Mouse (Mus musculus) adrenal gland, adult 8-10 months (tissue): ENCODE measurements around the gene Pgpep1. TPM values are rescaled to one million over a fixed set of nuclear protein-coding genes. Genes with fewer than 3 reads are reported as not detected.

ENCODE experiments used
- DNase-seq: peaks from one replicate; pipeline ENCODE4 v3.0.0; 2022
- total RNA-seq, 4 experiments: library from RNA; stranded (reverse); gene quantifications; 2 replicates each; pipeline ENCODE4 v1.2.4; 2022

Gene Pgpep1
- total RNA-seq, 4 experiments from 2014 or later, result 129 to 163 (median 131) TPM

- no peak for DNase-seq
Observed at GRCm38 (mm10) chr8:70689892-70690390, 29.8 kb upstream of the Pgpep1 start.

GRCm38 (mm10) chr8:70688136-70688535, 27.9 kb upstream of the Pgpep1 start:
- DNase-seq, result no peak

DNA sequence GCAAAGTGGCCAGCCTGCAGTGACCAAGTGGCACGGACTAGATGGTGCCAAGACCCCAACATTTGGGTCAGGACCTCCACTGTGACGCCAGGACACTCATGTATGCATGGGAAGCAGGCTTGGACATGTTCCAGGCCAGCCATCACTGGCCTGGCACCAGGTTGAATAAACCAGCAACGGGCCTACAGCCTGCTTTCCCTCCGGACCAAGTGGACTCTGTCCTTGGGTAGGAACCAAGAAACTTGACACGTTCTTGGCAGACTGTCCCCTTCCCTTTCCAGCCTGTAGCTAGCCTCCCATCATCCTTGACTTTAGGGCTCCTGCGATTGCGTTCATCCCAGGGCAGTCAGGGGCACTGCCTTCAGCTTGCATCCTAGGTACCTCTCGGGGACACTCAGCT, 27.4 kb upstream of the Pgpep1 start:
- peak; percentile 91 for DNase-seq

- no peak for DNase-seq
Observed at GRCm38 (mm10) chr8:70684291-70684690, 24.1 kb upstream of the Pgpep1 start.

- DNase-seq, result no peak
Observed at GRCm38 (mm10) chr8:70682692-70683091, 22.5 kb upstream of the Pgpep1 start.

DNA sequence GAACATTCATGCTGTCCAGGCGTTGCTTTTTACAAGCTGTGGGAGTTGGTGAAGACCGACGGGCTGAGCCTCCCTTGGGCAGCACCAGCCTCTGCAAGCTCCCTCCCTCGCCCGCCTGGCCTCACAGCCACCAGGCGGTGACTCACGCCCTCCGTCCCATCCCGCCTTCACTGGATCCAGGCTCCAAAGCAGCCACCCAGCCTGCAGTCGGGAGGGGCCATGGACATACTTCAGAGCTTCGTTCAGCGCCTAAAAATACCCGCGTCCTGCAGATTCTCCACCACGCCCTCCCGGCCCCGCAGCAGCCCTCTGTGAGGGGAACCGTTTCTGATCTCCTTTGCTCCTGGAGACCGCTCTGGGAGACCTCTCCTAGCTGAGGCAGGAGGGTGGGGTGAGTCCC, 22.0 kb upstream of the Pgpep1 start:
- peak; percentile 87 for DNase-seq

DNA sequence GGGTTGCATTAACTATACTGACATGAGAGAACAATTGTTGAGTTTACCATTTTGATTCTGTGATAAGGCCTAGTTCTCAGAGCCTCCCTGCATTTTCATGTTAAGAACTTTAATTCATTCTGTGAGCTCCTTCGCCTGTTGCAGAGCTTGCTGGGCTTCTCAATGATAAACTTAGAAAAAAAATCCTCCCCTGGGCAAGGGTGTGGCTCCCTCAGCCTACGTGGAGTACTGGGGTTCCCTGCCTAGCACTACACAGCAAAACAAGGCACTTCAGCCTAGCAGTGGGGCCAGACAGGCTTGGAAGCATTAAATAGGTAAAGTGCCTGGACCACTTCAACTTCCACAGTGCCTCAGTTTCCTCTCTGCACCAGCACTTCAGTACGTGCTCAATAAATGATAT, 21.2 kb upstream of the Pgpep1 start:
- no peak for DNase-seq

- no peak for DNase-seq
Observed at GRCm38 (mm10) chr8:70680039-70680438, 19.9 kb upstream of the Pgpep1 start.

DNA sequence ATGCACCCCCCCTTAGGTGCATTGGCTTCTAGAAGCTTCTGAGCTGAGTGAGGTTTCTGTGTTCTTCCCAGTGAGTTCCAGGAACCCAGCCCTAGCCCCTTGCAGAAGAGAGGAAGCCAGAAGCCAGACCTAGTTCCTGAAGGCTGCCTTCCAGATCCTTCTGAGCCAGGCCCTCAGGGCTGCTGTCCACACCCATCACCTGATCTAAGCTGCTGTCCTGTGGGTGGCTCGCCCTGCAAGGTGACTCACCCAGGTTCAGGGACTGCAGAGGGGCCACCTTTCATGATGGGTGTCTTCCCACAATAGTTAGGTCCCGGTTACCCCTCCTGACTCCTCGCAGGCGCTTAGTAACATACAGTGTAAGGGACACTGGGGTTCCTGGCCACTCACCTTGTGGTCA, 19.2 kb upstream of the Pgpep1 start:
- no peak for DNase-seq

DNA sequence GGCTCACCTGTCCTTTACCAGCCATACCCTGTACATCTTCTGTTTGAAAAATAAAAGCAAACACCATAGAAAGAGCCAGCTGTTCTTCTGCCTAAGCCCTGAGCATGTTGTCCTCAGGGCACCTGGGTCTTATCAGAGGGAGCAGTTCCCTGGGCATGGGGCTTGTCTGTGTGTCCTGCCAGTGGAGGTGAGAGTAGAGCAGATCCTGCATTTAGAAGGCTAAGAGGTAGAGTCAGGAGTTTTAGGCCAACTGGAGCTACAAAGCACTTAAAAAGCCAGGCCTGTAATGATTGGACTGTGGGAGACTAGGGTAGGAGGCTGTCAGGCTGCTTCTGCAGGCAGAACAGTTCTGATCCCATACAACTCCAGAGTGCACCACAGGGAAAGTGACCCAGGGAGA, 18.5 kb upstream of the Pgpep1 start:
- DNase-seq, result no peak

- no peak for DNase-seq
Observed at GRCm38 (mm10) chr8:70677451-70678080, 17.4 kb upstream of the Pgpep1 start.

GRCm38 (mm10) chr8:70675336-70675735, 15.1 kb upstream of the Pgpep1 start:
- no peak for DNase-seq

DNA sequence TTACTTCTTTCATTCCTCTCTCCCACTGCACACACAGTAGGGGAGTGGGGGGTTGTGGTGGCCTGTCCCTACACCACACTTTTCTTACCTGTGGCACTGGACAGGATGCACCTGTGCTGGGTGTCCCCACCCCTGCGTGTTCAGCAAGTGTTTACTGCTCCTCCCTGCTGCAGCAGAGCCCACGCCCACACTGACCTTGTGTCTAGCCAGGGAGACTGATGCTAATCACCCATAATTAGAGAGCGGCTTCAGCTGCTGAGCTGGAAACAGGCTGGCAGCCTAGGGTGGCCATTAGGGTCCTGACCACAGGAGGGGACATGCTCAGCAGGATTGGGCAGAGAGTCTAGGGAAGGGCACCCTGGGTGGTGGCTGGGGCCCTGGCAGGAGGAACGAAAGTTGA, 14.5 kb upstream of the Pgpep1 start:
- DNase-seq, result no peak

- no peak for DNase-seq
Observed at GRCm38 (mm10) chr8:70674109-70674508, 13.9 kb upstream of the Pgpep1 start.

DNA sequence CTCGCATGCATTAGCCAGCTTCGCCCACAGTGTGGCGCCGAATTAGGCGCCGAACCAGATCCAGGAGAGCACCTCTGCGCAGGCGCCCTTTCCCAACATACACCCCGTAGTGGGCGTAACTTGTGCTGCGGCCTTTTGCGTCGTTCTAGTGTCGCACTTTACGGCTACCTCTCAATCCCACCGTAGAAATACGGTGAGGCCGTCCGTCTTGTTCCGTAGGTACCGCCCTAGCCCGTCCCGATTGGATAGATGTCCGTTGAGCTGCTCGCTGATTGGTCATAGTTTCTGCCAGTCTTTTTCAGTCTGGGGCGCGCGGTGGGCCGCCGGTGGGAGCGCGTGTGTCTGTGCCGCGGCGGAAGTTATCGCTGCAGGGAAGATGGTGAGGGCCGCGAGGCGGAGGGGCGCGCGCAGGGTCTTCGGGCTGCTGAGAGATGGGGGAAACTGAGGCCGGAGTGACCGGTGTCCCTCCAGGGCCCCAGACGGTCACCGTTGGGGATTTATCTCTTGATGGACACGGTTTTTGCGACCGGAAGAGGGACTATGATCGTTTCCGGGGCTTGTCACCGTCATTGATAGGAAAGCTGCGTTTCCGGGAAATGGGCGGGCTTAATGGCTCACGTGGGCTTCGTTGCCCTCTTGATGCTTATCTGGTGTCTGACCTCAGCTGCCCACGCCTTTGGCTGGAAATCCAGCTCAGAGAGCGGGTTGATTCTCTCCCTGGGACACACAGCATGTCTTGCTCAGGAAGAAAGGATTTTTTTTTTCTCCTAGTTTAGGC, 13.1 kb upstream of the Pgpep1 start, which contains the start of gene Lsm4:
Lsm4 (plus strand) TSS at position 170 of the 778 bp plus-strand sequence.
- peak; percentile 97 for DNase-seq

DNA sequence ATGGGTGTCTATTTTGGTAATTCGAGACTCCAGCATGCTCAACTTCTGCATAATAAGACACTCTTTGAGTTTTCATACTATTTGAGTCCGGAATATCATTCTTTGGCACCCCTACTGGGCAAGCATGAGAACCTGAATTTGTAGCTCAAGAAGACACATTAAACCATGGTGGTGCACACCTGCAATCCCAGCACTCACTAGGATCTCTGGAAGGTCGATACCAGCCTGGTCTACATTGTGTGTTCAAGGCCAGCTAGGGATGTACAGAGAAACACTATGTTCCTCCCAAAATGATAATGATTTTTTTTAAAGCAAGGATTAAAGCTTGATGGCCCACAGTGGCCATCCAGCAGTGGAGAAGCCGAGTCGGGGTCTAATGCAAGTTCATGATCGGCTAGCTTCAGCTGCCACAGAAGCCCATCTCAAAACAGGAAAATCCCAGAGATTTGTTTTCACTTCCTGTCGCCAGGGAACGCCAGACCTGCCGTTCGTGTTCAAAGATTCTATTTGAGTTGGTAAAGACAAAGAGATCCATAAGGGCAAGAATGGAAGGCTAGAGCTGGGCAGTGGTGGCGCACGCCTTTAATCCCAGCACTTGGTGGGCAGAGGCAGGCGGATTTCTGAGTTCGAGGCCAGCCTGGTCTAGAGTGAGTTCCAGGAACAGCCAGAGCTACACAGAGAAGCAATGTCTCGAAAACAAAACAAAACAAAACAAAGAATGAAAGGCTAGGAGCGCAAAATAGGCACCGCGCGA, 12.3 kb upstream of the Pgpep1 start:
- no peak for DNase-seq

- DNase-seq, result no peak
Observed at GRCm38 (mm10) chr8:70671615-70672324, 11.6 kb upstream of the Pgpep1 start.

GRCm38 (mm10) chr8:70667071-70667470, 6.9 kb upstream of the Pgpep1 start:
- no peak for DNase-seq

- DNase-seq, result no peak
Observed at GRCm38 (mm10) chr8:70665599-70665998, 5.4 kb upstream of the Pgpep1 start.

DNA sequence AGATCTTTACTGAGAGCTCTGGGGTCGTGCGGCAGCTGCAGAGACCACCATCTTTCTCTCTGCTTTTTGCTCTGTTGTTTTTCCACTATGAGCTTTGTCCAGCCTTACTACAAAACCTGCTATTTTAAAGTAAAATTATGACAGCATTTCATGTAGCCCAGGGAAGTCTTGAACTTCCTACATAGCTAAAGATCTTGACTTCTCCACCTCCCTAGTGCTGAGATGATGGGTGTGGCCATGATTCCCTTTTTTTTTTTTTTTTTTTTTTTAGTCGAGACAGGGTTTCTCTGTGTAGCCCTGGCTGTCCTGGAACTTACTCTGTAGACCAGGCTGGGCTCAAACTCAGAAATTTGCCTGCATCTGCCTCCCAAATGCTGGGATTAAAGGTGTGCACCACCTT, 4.4 kb upstream of the Pgpep1 start:
- no peak for DNase-seq

- DNase-seq, result no peak
Observed at GRCm38 (mm10) chr8:70663691-70664090, 3.5 kb upstream of the Pgpep1 start.

DNA sequence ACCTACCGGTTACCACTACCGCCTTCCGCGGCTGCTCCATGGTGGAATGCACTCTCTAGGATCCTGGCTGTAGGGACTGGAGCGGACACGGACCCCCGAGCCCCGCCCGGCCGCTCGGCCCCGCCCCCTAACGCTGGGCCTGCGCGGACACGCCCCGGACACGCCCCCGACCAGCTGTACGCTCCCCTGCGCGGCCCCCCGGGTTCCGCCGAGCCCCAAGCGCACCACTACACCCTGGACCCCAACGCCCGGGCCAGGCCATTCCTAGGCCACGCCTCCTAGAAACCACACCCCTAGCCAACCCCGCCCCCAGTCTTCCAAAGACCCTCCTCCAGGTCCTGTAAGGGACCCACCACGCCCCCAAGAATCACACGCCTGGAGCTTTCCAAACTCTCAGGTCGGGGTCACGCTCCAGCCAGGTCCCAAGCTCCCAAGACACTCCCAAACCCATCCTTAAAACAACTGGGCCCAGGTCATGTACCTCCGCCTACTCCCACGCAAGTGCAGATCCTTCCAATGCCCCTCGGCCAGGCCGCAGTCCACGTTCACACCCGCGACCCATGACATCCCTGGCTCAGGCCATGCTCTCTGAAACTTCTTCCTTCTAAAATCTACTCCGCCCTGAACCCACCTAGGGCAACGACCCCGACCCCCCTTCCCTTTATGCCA, 450 bp downstream of the Pgpep1 start:
- DNase-seq, result peak; percentile 92
